Comparison of ENCODE assay signal across 27 mouse cellular contexts in the genomic region with DNA sequence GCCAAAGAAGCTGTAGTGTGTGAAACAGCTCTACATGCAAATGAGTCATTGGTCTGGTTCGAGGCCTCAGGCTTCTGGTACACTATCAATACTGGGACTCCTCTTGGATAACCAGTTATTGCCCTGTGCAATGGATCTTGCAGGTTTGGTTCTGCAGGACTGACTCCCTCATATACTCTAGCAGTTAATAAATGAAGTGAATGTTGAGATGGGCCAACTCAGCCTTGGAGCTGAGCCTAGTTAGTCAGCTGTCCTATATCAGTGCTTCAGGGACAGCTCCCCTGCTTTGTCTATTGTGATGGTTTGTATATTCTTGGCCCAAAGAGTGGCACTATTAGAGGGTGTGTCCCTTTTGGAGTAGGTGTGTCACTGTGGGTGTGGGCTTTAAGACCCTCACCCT.
DNase-seq lines count a peak whose midpoint lies in the region; ATAC-seq and TF ChIP-seq lines count a peak whose summit lies in the region.
"Had no signal": no experiment of that assay in that cellular context is flagged by ENCODE, and none has a peak within 500 bp of the region (broad histone marks: within the 10 kb centered on the region; RNA-seq: fewer than 3 reads in every experiment).

No protein-coding gene starts in this region.

- no peak for TF ChIP-seq CTCF in lung, postnatal 0 days (IDR thresholded peaks at IDR 0.05)

- no peaks in the 10 kb centered on the region for H3K27me3 ChIP-seq in lung, embryonic 15.5 days
- H3K27me3 ChIP-seq in lung, postnatal 0 days (replicated peaks; ENCODE audit: insufficient read depth, low read length) = no peaks in the 10 kb centered on the region
- H3K27me3 ChIP-seq: CH12.LX; forebrain, embryonic 13.5 days; heart, embryonic 13.5 days; Patski had no signal

- no peaks in the 10 kb centered on the region for H3K36me3 ChIP-seq in lung, embryonic 15.5 days
- no peaks in the 10 kb centered on the region for H3K36me3 ChIP-seq in lung, postnatal 0 days (ENCODE audit: insufficient read depth, low read length)
- H3K36me3 ChIP-seq: forebrain, embryonic 10.5 days; G1E; heart, embryonic 10.5 days; heart, embryonic 13.5 days had no signal

- ATAC-seq in lung, embryonic 15.5 days (ENCODE audit: borderline replicate concordance, extremely low read depth, low FRiP score, low TSS enrichment) = peak; percentile 89; the same call in 1 of the 2 replicates
- ATAC-seq in lung, postnatal 0 days = peak; percentile 74
- no peak for ATAC-seq in megakaryocyte-erythroid progenitor cell, adult 5-6 weeks (replicated peaks; ENCODE audit: low FRiP score, low TSS enrichment, poor library complexity, severe bottlenecking)
- ATAC-seq: forebrain, embryonic 13.5 days; forebrain, embryonic 16.5 days; hindbrain, postnatal 0 days; Patski had no signal

- no peaks in the 10 kb centered on the region for H3K9me3 ChIP-seq in lung, embryonic 15.5 days
- no peaks in the 10 kb centered on the region for H3K9me3 ChIP-seq in lung, postnatal 0 days (ENCODE audit: low read length)
- H3K9me3 ChIP-seq: forebrain, embryonic 10.5 days; forebrain, embryonic 13.5 days; G1E; heart, embryonic 10.5 days; heart, embryonic 13.5 days had no signal

- DNase-seq in adrenal gland, postnatal 14 days = peak; percentile 3
- DNase-seq in adrenal gland, adult 18-20 months (ENCODE audit: low spot score in 2 of 2) = no peak
- no peak for DNase-seq in lung, postnatal 14 days
- DNase-seq in lung, postnatal 0 days (ENCODE audit: low spot score) = peak; percentile 18
- DNase-seq in lung, postnatal 36 days = peak; percentile 13
- DNase-seq: adrenal gland, adult 2 months; B cell, adult 2 months; cerebellum, adult 11-12 months; cerebellum, adult 8-10 months; cerebellum, postnatal 14 days; gastrocnemius, postnatal 10 days; gastrocnemius, postnatal 36 days; heart, adult 2 months; heart, postnatal 14 days; heart, postnatal 4 days had no signal

- no peak overlapping the region for H3K4me2 ChIP-seq in lung, embryonic 15.5 days
- H3K4me2 ChIP-seq in lung, postnatal 0 days (replicated peaks; ENCODE audit: low read depth, low read length) = no peak overlapping the region
- H3K4me2 ChIP-seq: forebrain, embryonic 13.5 days; heart, embryonic 13.5 days; hindbrain, embryonic 14.5 days had no signal

- WGBS in lung, embryonic 15.5 days = 43% methylated on average over 1 of the region's 1 CpGs
- 57% methylated on average over 1 of the region's 1 CpGs for WGBS in lung, postnatal 0 days

- no peak overlapping the region for H3K27ac ChIP-seq in lung, embryonic 15.5 days
- no peak overlapping the region for H3K27ac ChIP-seq in lung, postnatal 0 days (ENCODE audit: low read length)
- H3K27ac ChIP-seq: forebrain, embryonic 10.5 days; forebrain, embryonic 13.5 days; heart, adult 2 months; heart, embryonic 10.5 days; heart, embryonic 13.5 days; hindbrain, embryonic 14.5 days; hindbrain, postnatal 0 days had no signal

- TF ChIP-seq EP300 in lung, postnatal 0 days (IDR thresholded peaks at IDR 0.05) = no peak

- H3K4me1 ChIP-seq in lung, embryonic 15.5 days = 0 out of 2 replicates have a peak, but pooled peaks cover 2% of the 10 kb centered on the region
- H3K4me1 ChIP-seq in lung, postnatal 0 days (ENCODE audit: insufficient read depth, low read depth, low read length) = no peaks in the 10 kb centered on the region
- H3K4me1 ChIP-seq: forebrain, embryonic 10.5 days; forebrain, embryonic 13.5 days; heart, embryonic 10.5 days; heart, embryonic 13.5 days had no signal

- H3K9ac ChIP-seq in lung, embryonic 15.5 days = no peak overlapping the region
- H3K9ac ChIP-seq in lung, postnatal 0 days (replicated peaks; ENCODE audit: low read depth) = no peak overlapping the region
- H3K9ac ChIP-seq: forebrain, embryonic 13.5 days; heart, embryonic 13.5 days; hindbrain, embryonic 14.5 days had no signal

- H3K4me3 ChIP-seq in lung, embryonic 15.5 days = no peak overlapping the region
- no peak overlapping the region for H3K4me3 ChIP-seq in lung, postnatal 0 days (ENCODE audit: low read depth, low read length)
- H3K4me3 ChIP-seq: forebrain, embryonic 10.5 days; forebrain, embryonic 13.5 days; heart, adult 2 months; heart, embryonic 10.5 days; heart, embryonic 13.5 days had no signal

Comparison
In these comparisons a context has a peak if more than half of its experiments do, and no peak if none do; other contexts are left out.
1. DNase-seq: peak in adrenal gland, postnatal 14 days (single experiment), lung, postnatal 0 days (single experiment) and lung, postnatal 36 days (single experiment); none in adrenal gland, adult 18-20 months (0 of 2) and lung, postnatal 14 days (single experiment).